Mouse (Mus musculus): ENCODE results near the gene Tcf7l2.

DNA sequence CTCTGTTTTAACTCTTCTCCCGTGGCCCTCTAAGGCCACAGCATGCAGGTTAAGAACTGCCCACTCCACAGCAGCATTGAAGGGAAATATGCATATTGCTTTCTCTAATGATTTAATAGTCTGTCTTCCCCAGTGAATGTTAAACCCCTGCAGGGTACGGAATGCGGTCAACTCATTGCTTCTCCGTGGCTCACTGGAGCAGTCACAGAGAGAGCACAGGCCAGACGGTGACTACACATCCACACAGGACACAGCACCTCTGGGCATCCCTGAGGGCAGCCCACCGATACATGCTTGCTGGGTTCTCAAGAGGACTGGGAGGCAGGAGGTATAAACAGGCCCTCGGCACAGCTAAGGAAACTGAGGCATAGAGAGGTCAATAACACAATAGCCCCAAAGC lies 35.3 kb upstream of the Tcf7l2 start:
- TF ChIP-seq POLR2A (IDR thresholded peaks at IDR 0.05; ENCODE audit: control insufficient read depth, low read depth, low read length) (no peak), CTCF (IDR thresholded peaks at IDR 0.05; ENCODE audit: control insufficient read depth, insufficient read depth, insufficient replicate concordance, low read depth, low read length) (no peak)

Data from testis, adult 2 months (tissue).